Mouse (Mus musculus) brain, embryonic 14.5 days (tissue): ENCODE measurements around the gene F11r.

Experiments
- CTCF ChIP-seq: fragments of 200-500 bp; IDR thresholded peaks from 2 replicates; pipeline ENCODE4 v1.5.1; 2012; ENCODE audit warnings: inconsistent platforms, mild to moderate bottlenecking, moderate library complexity, borderline replicate concordance; ENCODE audit not compliant: insufficient read depth, insufficient read length; ENCODE audit errors: extremely low read depth
- POLR2A ChIP-seq: fragments of 200-500 bp; IDR thresholded peaks from 2 replicates; pipeline ENCODE4 v1.6.1; 2012; ENCODE audit warnings: mild to moderate bottlenecking, inconsistent platforms, borderline replicate concordance; ENCODE audit not compliant: poor library complexity, insufficient read depth, insufficient read length, severe bottlenecking; ENCODE audit errors: extremely low read depth

- TF ChIP-seq CTCF (no peak), POLR2A (no peak)
Measured at GRCm38 (mm10) chr1:171473506-171473905, 36.2 kb downstream of the F11r start.
